Mouse (Mus musculus): ENCODE data around the gene Rnf26.

Rnf26 gene

GRCm38 (mm10) chr9:44075996-44076763 is 37.1 kb downstream of the Rnf26 start:
- no peak for DNase-seq (ENCODE audit: low read depth, low spot score)

DNA sequence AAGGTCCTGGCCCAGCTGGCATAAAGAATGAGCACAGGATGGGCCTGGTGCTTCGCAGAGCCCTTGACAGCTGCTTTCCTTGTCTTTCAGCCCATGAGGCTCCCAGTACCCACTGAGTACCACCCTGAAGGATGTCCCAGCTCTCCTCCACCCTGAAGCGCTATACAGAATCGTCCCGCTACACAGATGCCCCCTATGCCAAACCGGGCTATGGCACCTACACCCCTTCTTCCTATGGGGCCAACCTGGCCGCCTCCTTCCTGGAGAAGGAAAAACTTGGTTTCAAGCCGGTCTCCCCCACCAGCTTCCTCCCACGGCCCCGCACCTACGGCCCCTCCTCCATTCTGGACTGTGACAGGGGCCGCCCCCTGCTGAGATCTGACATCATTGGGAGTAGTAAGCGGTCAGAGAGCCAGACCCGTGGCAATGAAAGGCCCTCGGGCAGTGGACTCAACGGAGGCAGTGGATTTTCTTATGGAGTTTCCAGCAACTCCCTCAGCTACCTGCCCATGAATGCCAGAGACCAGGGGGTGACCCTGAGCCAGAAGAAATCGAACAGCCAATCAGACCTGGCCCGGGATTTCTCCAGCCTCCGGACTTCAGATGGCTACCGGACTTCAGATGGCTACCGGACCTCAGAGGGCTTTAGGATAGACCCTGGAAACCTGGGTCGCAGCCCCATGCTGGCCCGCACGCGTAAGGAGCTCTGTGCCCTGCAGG is 37.9 kb downstream of the Rnf26 start:
- no peak for DNase-seq (ENCODE audit: low read depth, low spot score)

- no peak for DNase-seq (ENCODE audit: low read depth, low spot score)
These were observed 38.7 kb downstream of the Rnf26 start for GRCm38 (mm10) chr9:44074395-44075275.

GRCm38 (mm10) chr9:44073115-44073514 is 40.2 kb downstream of the Rnf26 start:
- no peak for DNase-seq (ENCODE audit: low read depth, low spot score)

GRCm38 (mm10) chr9:44072599-44072915 is 40.8 kb downstream of the Rnf26 start:
- DNase-seq (ENCODE audit: low read depth, low spot score) = no peak

DNA sequence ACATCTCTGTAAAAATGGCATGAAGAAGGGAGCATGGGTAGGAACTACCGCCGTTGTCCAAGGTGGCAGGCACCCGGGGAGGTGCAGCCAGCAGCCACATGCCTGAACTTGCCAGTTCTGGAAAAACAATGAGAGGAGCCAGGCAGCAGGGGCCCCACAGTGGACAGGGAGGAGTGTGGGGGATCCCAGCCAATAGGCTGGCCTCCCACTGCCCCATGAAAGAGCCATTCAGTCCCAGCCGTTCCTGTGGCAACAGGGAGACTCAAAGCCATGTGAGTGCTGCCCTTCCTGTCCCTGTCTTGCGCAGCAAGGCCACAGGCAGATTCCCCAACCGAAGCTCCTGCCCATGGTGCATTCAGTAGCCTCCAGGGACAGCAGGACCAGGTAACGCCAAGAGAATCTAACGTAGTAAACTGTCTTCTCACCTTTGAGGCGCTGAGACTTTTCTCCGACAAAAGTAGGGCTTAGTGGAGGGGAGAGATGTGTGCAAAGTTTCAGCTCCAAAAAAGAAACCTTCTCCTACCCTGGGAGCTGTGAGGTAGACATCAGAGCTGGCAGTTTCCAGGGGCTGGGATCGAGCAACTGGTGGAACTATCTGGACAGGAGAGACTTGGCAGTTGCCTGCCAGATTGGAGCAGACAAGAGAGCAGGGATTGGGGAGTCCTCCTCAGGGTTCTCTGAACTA is 41.3 kb downstream of the Rnf26 start:
- no peak for DNase-seq (ENCODE audit: low read depth, low spot score)

DNA sequence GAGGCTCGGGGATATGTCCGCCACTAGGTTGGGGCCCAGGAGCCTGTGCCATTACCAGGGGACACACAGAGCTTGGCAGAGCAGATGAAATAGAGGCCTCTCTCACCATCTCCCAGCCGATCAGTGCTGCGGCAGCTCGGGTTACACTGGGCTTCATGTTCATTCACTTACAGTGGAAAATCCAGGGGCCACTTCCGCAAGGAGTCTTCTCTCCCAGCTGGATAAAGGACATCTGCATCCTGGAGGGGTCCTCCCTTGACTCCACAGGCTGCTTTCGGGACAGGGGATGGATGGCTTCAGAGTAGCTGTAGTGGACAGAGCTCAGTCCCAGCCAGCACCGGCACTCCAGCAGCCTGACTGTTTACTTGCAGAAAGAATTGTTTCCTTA is 42.5 kb downstream of the Rnf26 start:
- no peak for DNase-seq (ENCODE audit: low read depth, low spot score)

- DNase-seq (ENCODE audit: low read depth, low spot score) = no peak
These were observed 43.0 kb downstream of the Rnf26 start for GRCm38 (mm10) chr9:44070113-44070843.

GRCm38 (mm10) chr9:44069252-44069651 is 44.1 kb downstream of the Rnf26 start:
- DNase-seq (ENCODE audit: low read depth, low spot score) = no peak

GRCm38 (mm10) chr9:44067960-44068330 is 45.4 kb downstream of the Rnf26 start:
- no peak for DNase-seq (ENCODE audit: low read depth, low spot score)

DNA sequence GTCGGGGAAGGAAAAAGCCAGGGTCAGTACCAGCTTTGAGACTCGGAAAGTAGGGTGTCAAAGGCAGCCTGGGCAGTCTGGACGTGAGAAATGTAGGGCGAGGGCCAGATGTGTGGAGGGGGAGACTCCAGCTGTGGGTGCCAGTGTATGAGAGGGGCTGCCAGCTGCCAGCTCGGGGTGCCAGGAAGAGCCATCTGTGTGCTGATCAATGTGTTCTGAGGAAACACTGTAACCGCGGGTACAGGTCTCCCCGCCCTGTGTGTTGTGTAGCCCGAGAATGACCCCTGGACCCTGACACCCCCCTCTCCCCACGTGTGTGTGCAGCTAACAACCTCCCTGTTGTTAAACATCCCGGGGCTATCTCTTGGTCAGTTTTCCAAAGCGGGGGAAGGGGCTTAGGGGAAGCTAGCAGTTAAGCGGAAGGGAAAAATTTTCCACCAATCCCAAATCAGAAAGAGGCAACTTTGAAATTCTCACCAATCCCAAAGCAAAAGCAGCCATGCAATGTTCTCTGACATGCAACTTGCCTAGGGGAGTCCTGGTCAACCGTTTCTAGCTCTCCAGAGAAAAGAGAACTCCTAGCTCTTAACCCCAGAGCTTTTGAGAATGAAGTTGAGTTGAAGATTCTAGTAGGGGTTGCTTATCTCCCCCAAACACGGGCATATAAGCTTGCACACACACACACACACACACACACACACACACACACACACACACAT is 45.9 kb downstream of the Rnf26 start:
- DNase-seq (ENCODE audit: low read depth, low spot score) = no peak

GRCm38 (mm10) chr9:44066785-44067225 is 46.5 kb downstream of the Rnf26 start, which contains the start of gene Usp2:
Usp2 (plus strand) TSS chr9:44067021.
- DNase-seq (ENCODE audit: low read depth, low spot score) = peak; percentile 98

DNA sequence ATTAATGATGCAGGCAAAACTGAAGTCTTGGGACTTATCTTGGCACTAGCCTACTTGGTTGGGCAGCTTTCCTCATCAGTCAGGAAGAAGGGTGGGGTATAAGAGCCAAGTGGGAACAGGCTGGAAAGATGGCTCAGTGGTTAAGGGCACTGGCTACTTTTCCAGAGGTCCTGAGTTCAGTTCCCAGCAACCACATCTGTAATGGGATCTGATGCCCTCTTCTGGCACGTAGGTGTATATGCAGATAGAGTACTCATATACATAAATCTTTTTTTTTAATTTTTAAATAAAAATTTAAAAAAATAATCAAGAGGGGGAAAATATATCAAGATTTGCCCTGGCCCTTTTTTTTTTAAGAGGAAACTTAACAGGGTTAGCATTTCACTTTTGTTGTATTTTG is 48.1 kb downstream of the Rnf26 start:
- DNase-seq (ENCODE audit: low read depth, low spot score) = no peak

GRCm38 (mm10) chr9:44058606-44059005 is 54.7 kb downstream of the Rnf26 start:
- no peak for DNase-seq (ENCODE audit: low read depth, low spot score)

GRCm38 (mm10) chr9:44053936-44054335 is 59.4 kb downstream of the Rnf26 start:
- DNase-seq (ENCODE audit: low read depth, low spot score) = no peak

GRCm38 (mm10) chr9:44052855-44053254 is 60.5 kb downstream of the Rnf26 start:
- DNase-seq (ENCODE audit: low read depth, low spot score) = no peak

- no peak for DNase-seq (ENCODE audit: low read depth, low spot score)
These were observed 63.7 kb downstream of the Rnf26 start for GRCm38 (mm10) chr9:44049381-44050165.

DNA sequence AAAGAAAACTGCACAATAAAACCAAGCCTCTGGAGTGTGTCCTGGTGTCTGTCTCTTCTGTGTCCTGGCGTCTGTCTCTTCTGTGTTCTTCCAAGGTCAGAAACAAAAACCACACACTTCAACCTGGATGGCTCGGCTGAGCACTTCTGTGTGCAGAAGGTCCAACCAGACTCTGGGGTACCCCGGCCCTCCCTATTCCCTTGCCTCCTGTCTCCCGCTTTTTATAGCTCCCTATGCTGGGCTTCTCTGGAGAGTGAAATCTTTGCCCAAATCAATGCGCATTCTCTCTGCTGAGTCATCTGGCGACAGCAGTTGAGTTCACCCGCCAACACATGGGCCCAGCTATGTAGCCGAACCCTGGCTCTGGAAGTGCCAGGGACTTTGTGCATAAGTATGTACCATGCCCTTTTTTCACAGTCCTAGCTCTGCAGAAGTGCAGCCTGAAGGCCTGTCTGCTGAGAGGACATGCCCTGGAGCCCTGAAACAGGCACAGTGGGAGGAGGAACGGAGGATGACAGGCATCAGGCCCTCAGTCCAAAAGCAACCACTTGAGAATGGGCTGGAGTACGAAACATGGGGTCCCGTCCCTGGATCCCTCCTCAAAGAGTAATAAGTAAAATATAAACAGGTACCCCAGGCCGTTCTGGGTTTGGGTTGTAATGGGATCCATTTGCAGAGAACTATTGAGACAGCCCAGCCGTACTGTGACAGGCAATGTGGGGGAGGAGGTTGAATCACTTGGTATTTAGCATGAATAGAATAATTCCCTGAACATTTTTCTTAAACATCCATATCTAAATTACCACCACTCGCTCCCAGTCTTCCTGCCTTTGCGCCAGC is 64.6 kb downstream of the Rnf26 start:
- no peak for DNase-seq (ENCODE audit: low read depth, low spot score)

Measured in forelimb bud, embryonic 11.5 days (tissue).